Mouse (Mus musculus) heart, embryonic 14.5 days (tissue): Measurements from ENCODE around the gene Naa80. TPM values are rescaled to one million over a fixed set of nuclear protein-coding genes. Genes with fewer than 3 reads are reported as not detected.

Experiments used
- ATAC-seq: fragments of 200-750 bp; cut with Nextera tagmentation; 2 replicates; pipeline ENCODE4 v1.8.0; 2017; ENCODE audit warnings: low read depth, moderate TSS enrichment; ENCODE audit not compliant: insufficient number of reproducible peaks, insufficient read depth, low FRiP score
- H3K27ac ChIP-seq, 2 experiments: fragments of 200-500 bp in 1 of 2; fragments of 300-500 bp in 1 of 2; sonication (generic) in 1 of 2; replicated peaks in 1 of 2; 2 replicates each; pipeline ENCODE4 v1.5.1; 2012 to 2014; ENCODE audit warnings: low read depth in 2 of 2, low read length in 2 of 2, control low read depth in 1 of 2, mild to moderate bottlenecking in 1 of 2, mixed read lengths in 1 of 2; ENCODE audit not compliant: control insufficient read depth in 1 of 2, insufficient read depth in 1 of 2
- H3K27me3 ChIP-seq: fragments of 300-500 bp; sonication (generic); 2 replicates; pipeline ENCODE4 v1.6.1; 2014; ENCODE audit warnings: mild to moderate bottlenecking, low read length, control low read depth; ENCODE audit not compliant: control insufficient read depth, insufficient read depth
- H3K36me3 ChIP-seq: fragments of 300-500 bp; sonication (generic); 2 replicates; pipeline ENCODE4 v1.6.1; 2014; ENCODE audit warnings: mild to moderate bottlenecking, control low read depth, low read length, mixed read lengths; ENCODE audit not compliant: control insufficient read depth, insufficient read depth
- H3K4me1 ChIP-seq, 2 experiments: fragments of 200-500 bp in 1 of 2; fragments of 300-500 bp in 1 of 2; sonication (generic) in 1 of 2; 2 replicates each; pipeline ENCODE4 v1.6.1; 2012 to 2014; ENCODE audit warnings: low read length in 2 of 2, control low read depth in 1 of 2, mixed read lengths in 1 of 2; ENCODE audit not compliant: control insufficient read depth in 2 of 2, insufficient read depth in 2 of 2
- H3K4me2 ChIP-seq: fragments of 300-500 bp; sonication (generic); 2 replicates; pipeline ENCODE4 v1.6.1; 2014; ENCODE audit warnings: mild to moderate bottlenecking, low read length
- H3K4me3 ChIP-seq, 2 experiments: fragments of 200-500 bp in 1 of 2; fragments of 300-500 bp in 1 of 2; sonication (generic) in 1 of 2; 2 replicates each; pipeline ENCODE4 v1.5.1; 2012 to 2014; ENCODE audit warnings: low read length in 2 of 2, mild to moderate bottlenecking in 2 of 2, control low read depth in 1 of 2, low read depth in 1 of 2, moderate library complexity in 1 of 2; ENCODE audit not compliant: control insufficient read depth in 1 of 2, insufficient read depth in 1 of 2
- H3K9ac ChIP-seq: fragments of 300-500 bp; sonication (generic); 2 replicates; pipeline ENCODE4 v1.6.1; 2014; ENCODE audit warnings: mild to moderate bottlenecking, low read length
- H3K9me3 ChIP-seq: fragments of 300-500 bp; sonication (generic); 2 replicates; pipeline ENCODE4 v1.6.1; 2016; ENCODE audit warnings: low read length, control low read depth; ENCODE audit not compliant: control insufficient read depth
- WGBS: fragments of 180-500 bp; shearing (Covaris S2); extraction: QIAGEN DNeasy Blood & Tissue Kit; methylation state at CpG from one replicate; pipeline ENCODE4 v1.1.7; 2014; 5-methylcytosine and 5-hydroxymethylcytosine counted together
- polyA plus RNA-seq: library from polyadenylated mRNA; unstranded; fragments of >200 nt; fragmentation: Nextera tagmentation; extraction: Ambion mirVana; gene quantifications from 2 replicates; pipeline ENCODE4 v1.2.1, GENCODE M21; 2014

The Naa80 gene
- polyA plus RNA-seq, 1 experiment from 2014 or later, result 14.9 TPM

DNA sequence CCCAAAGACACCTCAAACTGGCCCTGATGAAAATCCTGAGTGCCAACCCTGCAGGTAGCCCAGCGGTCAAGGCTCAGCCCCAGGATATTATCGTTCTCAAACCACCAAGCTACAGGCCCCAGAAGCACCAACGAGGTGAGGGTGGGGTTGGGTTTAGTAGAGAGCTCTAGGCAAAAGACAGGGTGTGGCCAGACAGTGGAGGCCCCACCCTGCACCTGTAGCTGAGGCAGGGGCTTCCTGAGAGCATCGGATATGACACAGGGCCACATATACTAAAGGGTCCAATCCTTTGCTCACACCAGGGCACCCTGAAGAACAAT lies 50.7 kb downstream of the Naa80 start:
- H3K4me1 ChIP-seq, result peaks cover 64 to 77% of the 10 kb centered on the region in 2 experiments
- ATAC-seq, result no peak
- 36% methylated on average over 4 of the region's 4 CpGs for WGBS
- peak overlapping the region; percentile 50 for H3K4me2 ChIP-seq
- H3K9ac ChIP-seq, result peak overlapping the region; percentile 41
- H3K27me3 ChIP-seq, result no peaks in the 10 kb centered on the region
- no peaks in the 10 kb centered on the region for H3K9me3 ChIP-seq
- H3K27ac ChIP-seq, result peak overlapping the region; percentile 64 to 96
- H3K4me3 ChIP-seq, result no peak overlapping the region
- peaks cover 58% of the 10 kb centered on the region for H3K36me3 ChIP-seq

DNA sequence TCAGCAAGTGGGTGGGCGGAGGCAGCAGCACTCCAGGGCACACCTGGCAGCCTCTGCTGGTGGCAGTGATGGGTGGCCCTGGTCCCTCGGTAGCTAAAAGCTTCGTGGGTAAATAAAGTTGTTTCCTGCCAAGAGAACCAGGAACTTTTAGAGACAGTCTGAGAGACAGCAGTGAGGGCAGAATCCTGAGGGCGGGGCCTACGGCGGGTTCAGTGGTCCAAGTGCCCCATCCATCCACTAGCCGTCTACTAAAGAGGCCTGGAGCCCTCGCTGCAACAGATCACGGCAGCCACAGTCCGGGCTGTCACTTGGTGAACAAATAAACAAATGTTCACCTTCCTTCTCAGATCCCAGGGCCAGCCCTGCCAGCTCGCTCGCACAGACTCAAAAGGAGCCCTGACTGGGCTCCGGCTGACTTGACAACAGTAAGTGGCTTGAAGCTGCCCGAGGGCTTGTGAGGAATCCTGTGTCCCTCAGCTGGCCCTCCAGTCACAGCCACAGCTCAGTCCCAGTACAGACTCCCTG lies 51.3 kb downstream of the Naa80 start:
- H3K9ac ChIP-seq, result peak overlapping the region; percentile 41
- no peak overlapping the region for H3K4me3 ChIP-seq
- H3K27me3 ChIP-seq, result no peaks in the 10 kb centered on the region
- H3K27ac ChIP-seq, result peak overlapping the region; percentile 25 to 96
- no peak for ATAC-seq
- peaks cover 52% of the 10 kb centered on the region for H3K36me3 ChIP-seq
- H3K9me3 ChIP-seq, result no peaks in the 10 kb centered on the region
- H3K4me2 ChIP-seq, result peak overlapping the region; percentile 50
- peaks cover 60 to 75% of the 10 kb centered on the region in 2 experiments for H3K4me1 ChIP-seq
- WGBS, result 23% methylated on average over 14 of the region's 14 CpGs

DNA sequence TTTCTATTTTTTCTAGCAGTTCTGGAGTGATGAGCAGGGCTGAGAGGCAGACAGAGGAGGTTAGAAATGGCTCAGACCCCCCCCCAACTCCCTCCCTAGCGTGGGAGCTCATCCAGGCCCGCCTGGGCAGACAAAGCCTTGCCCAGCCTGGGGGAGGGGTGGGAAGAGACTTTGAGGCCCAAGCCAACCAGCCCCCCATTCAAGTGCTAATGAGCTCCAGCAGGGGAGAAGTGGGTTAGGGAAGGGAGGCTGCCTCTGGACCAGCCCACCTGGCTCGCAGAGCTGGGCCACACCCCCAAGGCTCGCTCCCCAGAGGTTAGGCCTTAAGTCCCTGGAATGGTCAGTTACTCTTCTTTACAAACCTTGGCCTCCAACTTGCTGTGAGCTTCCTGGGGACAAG lies 51.9 kb downstream of the Naa80 start:
- H3K9ac ChIP-seq, result peak overlapping the region; percentile 41
- peaks cover 45% of the 10 kb centered on the region for H3K36me3 ChIP-seq
- H3K27me3 ChIP-seq, result no peaks in the 10 kb centered on the region
- peak overlapping the region; percentile 50 for H3K4me2 ChIP-seq
- H3K9me3 ChIP-seq, result no peaks in the 10 kb centered on the region
- H3K4me1 ChIP-seq, result peaks cover 60 to 71% of the 10 kb centered on the region in 2 experiments
- no peak for ATAC-seq
- no peak overlapping the region for H3K4me3 ChIP-seq
- WGBS, result 13% methylated on average over 4 of the region's 4 CpGs
- H3K27ac ChIP-seq, result peak overlapping the region; percentile 25 to 96

DNA sequence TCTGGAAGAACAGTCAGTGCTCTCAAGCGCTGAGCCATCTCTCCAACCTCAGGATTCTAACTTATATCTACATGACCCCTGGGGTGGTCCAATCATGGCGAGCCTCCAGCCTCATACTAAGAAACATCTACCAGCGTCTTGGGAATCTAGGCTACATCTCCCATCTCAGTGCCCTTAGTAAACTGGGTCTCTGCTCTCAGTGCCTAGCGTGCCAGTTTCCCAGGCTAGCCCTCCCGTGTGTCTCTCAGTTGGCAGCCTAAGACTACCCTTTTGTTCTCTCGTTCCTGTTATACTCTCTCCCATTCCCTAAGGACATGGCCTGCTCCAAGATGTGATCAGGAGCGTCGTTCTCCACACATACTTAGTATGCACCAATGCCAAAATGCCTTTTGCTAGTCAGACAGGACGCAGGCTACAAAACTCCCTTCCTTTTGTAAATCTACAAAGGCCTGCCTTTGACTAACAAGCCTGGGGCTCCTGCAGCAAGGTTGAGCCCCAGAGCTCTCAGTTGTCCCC lies 52.7 kb downstream of the Naa80 start:
- Histone ChIP-seq H3K4me2 (peak overlapping the region; percentile 81), H3K4me1 (peaks cover 60 to 72% of the 10 kb centered on the region in 2 experiments), H3K27me3 (no peaks in the 10 kb centered on the region), H3K4me3 (no peak overlapping the region), H3K27ac (peak overlapping the region in 1 of 2 experiments; percentile 96; a peak in 2 of 4 replicates), H3K36me3 (peaks cover 41% of the 10 kb centered on the region), H3K9me3 (no peaks in the 10 kb centered on the region), H3K9ac (peak overlapping the region; percentile 41; the same call in 1 of the 2 replicates)
- WGBS, result 70% methylated on average over 9 of the region's 9 CpGs
- ATAC-seq, result no peak

DNA sequence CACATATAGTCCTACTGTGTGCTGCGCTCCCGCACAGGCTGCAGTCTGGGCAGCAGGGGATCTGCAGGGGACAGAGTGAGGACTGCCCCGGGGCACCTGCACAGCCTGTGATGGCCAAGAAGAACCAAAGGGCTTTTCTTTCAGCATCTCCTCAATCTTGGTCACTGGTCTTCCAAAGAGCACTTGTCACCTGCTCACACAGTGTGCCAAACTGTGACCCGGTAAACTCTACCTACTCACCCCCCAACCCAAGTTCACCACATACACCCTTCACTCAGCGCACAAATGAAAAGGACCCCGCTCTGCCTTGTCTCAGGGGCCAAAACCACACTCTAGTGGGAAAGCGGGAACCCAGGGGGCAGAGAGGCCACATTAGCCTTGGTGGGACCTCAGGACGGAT lies 53.2 kb downstream of the Naa80 start:
- peaks cover 41% of the 10 kb centered on the region for H3K36me3 ChIP-seq
- no peak for ATAC-seq
- H3K27me3 ChIP-seq, result no peaks in the 10 kb centered on the region
- peak overlapping the region in 1 of 2 experiments; percentile 96; a peak in 2 of 4 replicates for H3K27ac ChIP-seq
- H3K9ac ChIP-seq, result peak overlapping the region; percentile 95
- H3K4me2 ChIP-seq, result peak overlapping the region; percentile 81
- H3K4me3 ChIP-seq, result no peak overlapping the region
- 93% methylated on average over 8 of the region's 8 CpGs for WGBS
- no peaks in the 10 kb centered on the region for H3K9me3 ChIP-seq
- H3K4me1 ChIP-seq, result peaks cover 57 to 69% of the 10 kb centered on the region in 2 experiments

DNA sequence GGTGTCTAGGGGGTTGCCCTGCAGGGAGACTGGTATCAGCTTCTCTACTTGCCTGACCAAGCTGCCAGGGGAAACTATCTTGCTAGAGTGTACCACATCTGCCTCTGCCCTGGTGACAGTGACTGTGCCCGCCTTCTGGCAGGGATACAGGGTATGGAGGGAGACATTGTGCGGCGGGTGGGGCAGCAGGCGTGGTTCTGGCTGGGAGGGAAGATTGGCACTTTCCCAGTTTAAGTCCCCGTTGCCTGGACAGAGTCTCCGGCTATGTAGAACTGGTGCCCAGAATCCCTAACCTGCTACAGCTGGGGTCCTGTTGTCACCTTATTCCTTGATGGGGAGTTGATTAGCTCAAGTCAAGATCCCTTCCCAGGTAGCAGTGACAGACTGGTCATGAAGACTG lies 53.8 kb downstream of the Naa80 start:
- Histone ChIP-seq H3K27ac (peak overlapping the region; percentile 85 to 96), H3K4me1 (peaks cover 56 to 69% of the 10 kb centered on the region in 2 experiments), H3K9me3 (no peaks in the 10 kb centered on the region), H3K4me2 (peak overlapping the region; percentile 81), H3K36me3 (peaks cover 39% of the 10 kb centered on the region), H3K27me3 (no peaks in the 10 kb centered on the region), H3K4me3 (peak overlapping the region; percentile 78 to 97), H3K9ac (peak overlapping the region; percentile 95)
- WGBS, result 62% methylated on average over 6 of the region's 6 CpGs
- no peak for ATAC-seq

DNA sequence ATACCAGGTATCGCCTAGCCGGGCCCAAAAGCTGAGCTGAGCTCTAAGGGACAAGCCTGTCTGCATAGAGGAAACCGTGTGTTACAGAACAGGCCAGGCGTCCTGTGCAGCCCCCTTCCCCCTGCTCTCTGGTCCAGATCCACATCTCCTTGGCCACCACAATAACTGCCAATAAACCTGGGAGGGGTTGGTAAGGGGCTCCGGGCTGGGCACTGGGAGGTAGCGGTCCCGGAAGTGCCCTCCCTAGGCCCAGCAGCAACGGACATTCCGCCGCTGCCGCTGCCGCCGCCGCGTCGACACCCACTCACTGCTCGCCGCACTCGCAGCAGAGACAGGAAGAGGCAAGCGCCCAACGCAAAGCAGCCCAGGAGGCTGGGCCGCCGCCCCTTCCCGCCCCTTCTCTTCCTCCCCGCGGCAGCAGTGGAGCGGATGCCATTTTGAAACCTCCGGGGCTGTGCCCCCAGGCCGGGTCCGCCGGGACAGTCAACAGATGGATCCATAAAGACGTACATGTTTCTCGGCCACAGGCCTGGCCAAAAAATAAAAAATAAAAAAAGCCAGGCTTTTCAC lies 54.5 kb downstream of the Naa80 start:
- Histone ChIP-seq H3K4me3 (peak overlapping the region; percentile 78 to 97), H3K27me3 (no peaks in the 10 kb centered on the region), H3K9ac (peak overlapping the region; percentile 95), H3K4me2 (peak overlapping the region; percentile 81), H3K27ac (peak overlapping the region; percentile 85 to 96), H3K36me3 (peaks cover 32% of the 10 kb centered on the region), H3K4me1 (peaks cover 49 to 63% of the 10 kb centered on the region in 2 experiments), H3K9me3 (no peaks in the 10 kb centered on the region)
- WGBS, result 3% methylated on average over 33 of the region's 33 CpGs
- peak; percentile 17 for ATAC-seq
